Mouse (Mus musculus): ENCODE data around the gene Scube2.

The Scube2 gene

DNA sequence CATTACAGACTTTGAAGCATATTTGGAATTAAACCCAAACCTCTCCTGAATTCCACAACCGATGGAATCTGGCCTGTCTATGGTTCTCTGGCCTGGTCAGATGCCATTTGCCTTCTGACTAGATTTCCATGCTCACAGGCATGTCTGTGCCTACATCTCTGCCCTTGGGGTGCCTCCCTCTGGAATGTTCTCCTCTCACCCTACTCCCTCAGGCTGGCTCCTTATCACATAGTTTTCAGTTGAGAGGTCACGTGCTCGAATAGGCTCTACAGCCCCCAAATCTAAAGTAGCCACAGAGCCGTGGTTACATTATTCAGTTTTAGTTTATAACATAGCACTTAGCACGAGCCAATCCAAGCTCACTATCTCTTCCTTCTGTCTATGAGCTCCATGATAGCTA lies 69.9 kb downstream of the Scube2 start:
- no peak for DNase-seq (ENCODE audit: low spot score)

DNA sequence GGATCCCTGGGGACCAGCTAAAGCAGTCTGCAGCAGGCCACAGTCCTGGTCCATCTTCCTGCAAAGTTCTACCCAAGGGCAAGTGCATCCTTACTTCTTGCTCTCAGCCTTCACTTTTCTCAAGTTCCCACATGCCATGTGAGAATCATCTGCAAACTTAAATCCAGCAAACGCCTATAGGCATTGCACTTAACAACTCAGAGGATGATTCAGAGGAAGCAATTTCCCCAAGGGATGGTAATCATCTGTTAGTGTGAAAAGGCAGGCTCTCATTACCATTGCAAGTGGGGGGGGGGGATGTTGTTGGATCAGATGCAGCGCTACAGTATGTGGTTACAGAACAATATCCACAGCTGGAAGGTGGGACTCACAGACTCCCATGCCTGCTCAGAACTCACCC lies 70.9 kb downstream of the Scube2 start:
- no peak for DNase-seq (ENCODE audit: low spot score)

DNA sequence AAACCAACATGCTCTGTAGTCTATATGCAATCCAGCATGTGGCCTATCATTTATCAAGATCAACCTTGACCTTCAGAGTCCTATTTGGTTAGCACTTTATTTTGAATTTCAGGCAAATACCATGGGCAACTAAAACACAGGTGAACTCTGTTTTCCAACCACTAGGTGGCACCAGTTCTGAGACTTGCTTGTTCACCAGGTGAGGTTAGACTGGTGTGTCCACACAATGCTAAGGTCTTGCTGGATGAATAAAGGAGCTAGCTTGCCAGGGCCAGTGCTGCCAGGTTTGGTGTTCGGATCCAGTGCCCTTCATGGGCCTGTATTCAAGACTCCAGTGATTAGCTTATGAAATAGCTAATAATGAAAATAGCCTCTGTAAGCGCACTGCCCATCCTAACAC lies 72.7 kb downstream of the Scube2 start:
- peak; percentile 31 for DNase-seq (ENCODE audit: low spot score)

DNA sequence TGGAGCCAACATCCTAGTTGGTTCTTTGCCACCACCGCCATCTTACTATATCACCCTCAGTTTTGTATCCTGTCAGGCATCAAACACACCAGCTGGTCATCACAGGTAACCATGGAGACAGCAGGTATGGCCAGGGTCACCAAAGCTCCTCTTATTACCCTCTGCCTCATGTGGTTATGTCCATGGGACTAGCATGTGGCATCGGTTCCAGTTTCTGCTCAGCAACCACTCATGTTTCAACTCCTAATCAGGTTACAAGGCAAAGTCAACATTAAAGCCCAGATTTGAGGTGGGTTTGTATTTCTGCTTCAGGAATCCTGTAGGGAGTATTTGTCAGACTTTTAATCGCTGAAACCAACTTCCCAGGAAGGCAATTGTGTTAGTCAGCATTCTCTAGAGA lies 74.7 kb downstream of the Scube2 start:
- DNase-seq (ENCODE audit: low spot score): no peak

DNA sequence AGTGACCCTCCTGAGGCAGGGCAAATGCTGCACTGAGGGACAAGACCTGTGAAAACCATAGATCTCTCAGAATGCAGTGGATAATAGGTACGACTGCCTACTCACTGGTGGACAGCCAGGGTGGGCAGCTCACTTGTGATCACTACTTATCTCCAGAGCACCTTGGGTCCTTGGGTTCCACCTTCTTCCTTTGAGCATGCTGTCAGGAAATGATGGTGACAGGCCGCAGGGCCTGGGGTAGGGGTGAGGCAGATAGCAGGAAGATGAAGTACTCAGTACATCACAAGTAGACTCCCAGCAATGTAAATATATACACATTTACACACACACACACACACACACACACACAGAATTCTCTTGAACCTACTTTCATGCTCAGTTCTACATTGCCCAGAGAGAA lies 77.6 kb downstream of the Scube2 start:
- no peak for DNase-seq (ENCODE audit: low spot score)

DNA sequence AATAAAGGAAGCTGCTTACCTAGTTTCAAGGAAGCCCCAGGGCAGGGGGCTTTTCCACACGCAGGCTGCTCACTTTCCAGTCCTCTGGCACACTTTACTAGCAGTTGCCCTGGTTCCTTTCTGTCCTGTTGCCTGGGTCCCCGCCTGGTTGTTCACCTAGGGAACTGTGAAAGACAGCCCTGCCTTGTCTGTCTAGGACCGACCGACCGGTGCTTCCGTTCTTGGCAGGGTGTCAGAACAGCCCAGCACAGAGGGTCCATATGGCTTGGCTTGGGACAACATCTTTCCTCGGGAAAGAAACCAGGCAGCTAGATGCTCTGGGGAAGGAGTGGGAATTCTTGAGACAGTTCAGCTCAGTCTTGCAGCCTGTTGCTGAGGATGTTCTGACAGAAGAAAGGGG lies 82.2 kb downstream of the Scube2 start:
- DNase-seq (ENCODE audit: low spot score): no peak

DNA sequence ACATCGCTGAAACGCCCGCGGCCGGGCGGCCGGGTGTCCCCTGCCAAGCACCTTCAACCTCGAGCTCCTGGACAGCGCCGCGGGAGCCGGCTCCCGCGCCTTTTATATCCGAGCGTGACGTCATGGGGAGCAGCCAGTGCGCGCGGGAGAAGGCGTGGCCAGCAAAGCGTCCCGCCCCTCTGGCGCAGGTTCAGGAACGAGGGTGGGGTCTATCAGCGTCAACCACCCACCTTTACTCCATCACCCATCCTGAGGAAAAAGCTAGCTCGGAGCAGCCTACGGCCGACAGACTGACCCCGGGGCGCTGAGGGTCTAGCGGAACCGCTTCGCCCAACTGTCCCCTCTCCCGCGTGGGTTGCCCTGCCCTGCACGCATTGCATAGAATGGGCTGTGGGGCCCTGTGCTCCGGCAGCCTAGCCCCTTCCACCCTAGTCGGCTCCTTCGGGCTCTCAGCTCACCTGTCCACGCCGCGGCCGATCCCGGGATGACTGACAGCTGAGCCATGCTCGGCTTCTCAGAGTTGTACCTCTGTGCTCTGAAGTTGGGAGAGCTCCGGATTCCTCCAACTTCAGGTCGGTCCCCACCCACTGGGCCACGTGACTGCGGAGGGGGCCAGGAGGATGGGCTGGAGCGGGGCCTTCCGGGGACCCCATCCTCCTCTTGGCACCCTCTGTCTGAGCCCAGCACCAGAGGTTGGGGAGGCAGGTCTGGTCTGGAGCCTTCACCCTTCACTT lies 83.8 kb downstream of the Scube2 start, which contains the start of gene Nrip3:
TSS of gene Nrip3 (minus strand) at position 556 of the 734 bp plus-strand sequence.
- DNase-seq (ENCODE audit: low spot score): peak; percentile 85

DNA sequence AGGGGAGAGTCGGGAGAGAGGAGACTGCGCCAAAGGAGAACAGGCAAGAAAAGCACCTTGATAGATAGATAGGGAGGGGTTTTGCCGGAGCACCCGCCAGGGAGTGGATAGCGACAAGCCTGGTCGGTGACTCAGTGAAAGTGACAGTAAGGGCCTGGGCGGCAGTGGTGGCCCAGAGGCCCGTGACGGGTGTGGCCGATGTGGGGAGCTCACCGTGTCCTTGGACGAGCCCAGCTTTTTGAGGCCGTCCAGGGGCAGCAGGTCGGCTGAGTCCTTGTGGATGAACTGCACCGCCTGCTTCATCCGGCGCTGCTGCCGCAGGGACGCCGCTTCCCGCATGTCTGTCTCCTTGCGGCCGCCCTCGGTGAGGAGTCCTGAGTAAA lies 84.4 kb downstream of the Scube2 start:
- no peak for DNase-seq (ENCODE audit: low spot score)

DNA sequence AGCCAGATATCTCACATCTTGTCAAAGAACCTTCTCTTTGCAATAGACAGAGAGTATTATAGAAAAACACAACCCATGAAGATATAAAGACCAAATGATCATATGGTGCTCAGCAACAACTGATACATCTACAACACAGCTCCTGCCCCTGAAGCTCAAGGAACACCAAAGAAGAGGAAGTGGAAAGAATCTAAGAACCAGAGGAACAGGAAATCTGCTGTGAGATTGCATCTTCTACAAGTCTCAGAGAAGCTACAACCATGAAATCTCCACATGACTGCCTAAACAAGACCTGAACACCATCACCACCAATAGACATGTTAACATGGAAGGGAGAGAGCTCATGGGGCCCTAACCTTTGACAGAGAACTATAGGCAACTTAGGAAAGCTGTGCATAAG lies 93.2 kb downstream of the Scube2 start:
- no peak for DNase-seq (ENCODE audit: low spot score)

DNA sequence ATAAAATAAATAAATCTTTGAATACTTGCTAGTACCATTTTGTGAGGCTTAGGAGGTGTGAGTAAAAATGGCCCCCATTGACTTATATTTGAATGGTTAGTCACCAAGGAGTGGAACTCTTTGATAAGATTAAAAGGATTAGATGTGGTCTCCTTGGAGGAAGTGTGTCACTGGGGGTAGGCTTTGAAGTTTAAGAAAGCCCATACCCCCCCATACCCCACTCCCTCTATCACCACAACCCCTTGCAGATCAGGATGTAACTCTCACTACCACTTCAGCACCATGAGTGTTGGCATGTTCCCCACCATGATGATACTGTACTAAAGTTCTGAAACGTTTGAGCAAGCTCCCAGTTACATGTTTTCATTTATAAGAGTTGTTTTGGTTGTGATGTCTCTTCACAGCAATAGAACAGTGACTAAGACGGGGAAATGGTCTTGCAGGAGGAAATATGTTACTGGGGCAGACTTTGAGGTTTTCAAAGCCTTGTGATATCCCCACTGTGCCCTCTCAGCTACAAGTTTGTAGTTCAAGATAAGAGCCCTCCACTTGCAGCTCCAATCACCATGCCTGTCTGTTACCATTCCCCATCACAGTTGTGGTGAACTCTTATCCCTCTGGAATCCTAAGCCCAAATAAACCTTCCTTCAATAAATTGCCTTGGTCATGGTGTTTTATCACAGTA lies 96.6 kb downstream of the Scube2 start:
- no peak for DNase-seq (ENCODE audit: low spot score)

DNA sequence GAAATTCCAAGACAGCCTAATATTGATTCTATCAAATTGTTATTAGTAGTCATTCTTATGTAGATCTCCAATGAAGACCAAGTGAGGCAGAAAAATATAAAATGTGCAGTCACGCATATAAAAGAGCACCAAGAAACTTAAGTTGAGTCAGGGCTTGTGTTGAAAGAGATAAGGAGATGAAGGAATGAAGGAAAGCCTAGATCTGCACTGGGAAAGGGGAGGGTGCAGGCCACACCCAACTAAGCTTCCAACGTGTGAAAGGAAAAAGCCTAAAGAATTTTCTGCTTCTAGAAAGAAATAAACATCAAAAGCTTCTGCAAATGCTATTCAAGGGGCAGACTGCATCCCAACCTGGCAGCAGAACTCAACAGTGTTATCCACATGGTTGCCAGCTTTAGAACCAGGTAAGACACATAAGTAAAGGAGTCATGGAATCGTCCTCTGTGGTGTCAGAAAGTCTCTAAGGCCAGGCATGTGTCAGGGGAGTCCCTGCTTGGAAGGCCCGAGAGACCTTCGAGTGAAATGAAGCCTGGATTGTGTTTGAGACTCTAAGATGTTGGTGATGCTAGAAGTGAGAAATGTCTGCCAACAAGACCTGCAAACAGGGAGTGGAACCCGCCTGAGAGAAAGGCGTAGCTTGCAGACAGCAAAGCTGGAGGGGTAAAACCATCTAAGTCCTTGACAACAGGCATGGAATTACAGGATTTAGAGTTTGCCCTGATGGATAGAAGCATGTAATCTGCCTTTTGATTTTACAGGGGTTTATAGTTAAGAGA lies 97.7 kb downstream of the Scube2 start:
- no peak for DNase-seq (ENCODE audit: low spot score)

DNA sequence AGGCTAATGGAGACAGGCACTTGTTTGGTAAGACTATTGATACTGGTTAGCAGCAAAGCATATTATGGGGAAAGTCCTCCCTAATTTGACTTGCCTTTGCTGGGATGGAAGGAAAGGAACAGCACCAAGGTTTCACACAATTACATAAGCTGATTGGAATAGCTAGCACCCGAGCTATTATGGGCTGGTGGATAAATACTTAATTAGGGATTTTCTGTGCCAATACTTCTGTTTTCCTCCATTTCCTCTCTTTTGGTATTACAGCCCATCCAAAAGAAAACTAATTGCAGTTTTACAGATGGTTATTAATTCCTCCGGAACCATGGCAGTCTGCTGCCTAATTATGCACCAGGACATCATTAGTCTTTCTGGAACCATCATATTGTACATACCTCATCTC lies 101.5 kb downstream of the Scube2 start:
- DNase-seq (ENCODE audit: low spot score): no peak

DNA sequence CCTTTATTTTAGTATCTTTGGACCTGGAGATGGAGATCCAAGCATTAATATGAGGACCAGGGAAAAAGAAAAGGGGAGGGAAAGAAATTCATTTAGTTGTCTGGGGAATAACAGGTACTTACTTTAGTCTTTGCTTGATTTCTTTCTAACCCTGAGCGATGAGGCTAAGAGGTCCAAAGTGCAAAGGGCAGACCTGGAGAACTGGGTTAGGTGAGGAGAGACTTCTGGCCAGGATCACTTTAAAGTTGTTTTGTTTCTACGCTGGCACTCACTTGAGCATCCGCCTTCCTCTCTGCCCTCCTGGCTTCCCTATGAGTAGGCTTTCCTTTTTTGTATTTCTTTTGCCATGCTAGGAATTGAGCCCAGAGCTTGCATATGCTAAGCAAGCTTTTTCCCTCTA lies 109.2 kb downstream of the Scube2 start:
- peak; percentile 35 for DNase-seq (ENCODE audit: low spot score)

DNA sequence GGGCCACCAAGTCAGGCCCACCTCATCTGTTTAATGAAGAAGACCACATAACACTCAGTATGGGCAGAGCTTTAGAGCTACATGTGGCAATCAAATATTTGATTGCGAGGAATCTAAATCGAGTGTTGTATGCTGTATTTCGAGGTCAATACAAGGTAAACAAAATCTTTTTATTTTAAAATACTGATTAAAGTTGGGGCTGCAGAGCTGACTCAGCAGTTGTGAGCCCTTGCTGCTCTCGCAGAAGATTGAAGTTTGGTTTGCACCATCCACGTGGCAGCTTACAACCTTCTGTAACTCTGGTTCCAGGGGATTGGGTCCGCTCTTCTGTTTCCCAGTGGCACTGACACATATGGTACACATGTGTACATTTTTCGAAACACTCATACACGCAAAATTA lies 111.4 kb downstream of the Scube2 start:
- no peak for DNase-seq (ENCODE audit: low spot score)

DNA sequence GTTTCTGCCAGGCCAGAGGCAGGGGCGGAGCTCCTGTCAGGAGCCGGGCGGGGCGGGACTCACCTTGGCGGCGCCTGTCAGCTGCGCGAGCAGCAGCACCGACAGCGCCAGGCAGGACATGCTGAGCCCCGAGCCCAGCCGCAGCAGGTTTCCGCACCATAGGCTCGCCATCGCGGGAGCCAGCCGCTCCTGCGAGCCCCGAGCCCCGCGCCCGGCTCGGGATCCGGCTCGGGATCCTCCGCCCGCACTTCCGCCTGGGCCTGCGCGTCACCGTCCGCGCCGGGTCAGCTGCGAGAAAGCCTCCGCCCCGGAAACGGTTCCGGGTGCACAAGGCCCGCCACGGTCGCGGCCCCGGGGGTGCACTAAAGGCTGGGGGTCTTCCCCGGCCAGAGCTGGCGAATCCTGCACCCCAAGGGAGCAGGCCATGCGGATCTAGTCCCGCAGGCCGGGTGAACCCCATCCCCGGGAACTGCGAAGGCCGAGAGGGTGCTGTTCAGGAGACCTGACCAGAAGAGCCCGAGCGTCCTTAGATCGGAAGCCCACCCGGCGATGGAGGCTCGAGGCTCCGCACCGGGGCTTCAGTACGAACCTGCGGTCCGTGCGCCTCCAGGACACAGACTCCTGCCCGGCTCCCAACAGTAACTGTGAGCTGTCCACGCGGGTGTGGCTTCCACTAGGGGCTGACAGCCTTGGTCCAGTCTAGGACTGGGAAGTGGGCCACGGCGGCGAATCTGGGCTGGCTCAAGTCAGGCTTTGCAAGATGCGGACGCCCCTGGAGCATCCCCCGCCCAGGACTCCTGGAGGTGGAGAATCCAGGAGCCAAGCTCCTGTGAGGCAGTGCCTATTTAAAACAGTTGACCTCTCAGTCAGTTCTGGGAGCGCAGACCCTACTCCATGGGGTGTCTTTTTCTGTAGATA lies 113.2 kb downstream of the Scube2 start, which contains the start of gene Tmem9b:
TSS of gene Tmem9b (minus strand) at position 868 of the 918 bp plus-strand sequence.
- DNase-seq (ENCODE audit: low spot score): peak; percentile 87

DNA sequence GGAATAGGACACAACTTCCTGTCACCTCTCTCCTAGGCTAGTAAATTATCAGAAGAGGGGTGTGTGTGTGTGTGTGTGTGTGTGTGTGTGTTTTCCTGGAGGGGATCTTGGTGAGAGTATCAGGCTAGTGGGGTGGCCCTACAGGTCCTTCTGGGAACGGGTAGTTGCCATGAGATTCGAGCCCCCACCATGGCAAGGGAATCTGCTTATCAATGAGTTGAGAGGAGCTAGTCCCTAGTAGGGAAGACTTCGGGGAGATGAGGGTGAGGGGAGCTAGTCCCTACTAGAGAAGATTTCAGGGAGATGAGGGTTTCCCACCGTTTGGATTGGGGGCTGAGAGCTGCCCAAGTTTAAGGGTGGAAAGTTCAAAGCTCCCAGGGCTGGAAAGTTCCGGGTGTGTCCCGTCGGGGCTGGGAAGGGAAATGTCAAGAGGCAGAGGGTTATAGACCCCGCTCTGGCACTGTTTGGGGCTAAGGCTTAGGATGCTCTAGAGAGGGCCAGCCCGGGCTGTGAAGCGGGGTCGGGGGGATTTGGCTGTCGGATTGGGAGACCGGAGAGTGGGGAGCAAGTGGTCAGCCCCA lies 114.0 kb downstream of the Scube2 start:
- DNase-seq (ENCODE audit: low spot score): no peak

Data from yolk sac, embryonic 10.5 days (tissue).